Comparison of ENCODE assay signal across 8 mouse cellular contexts in genomic region chr10:80431570-80432386, GRCm38 (mm10). TPM values are rescaled to one million over a fixed set of nuclear protein-coding genes. Genes with fewer than 3 reads are reported as not detected.
DNase-seq lines count a peak whose midpoint lies in the region; ATAC-seq and TF ChIP-seq lines count a peak whose summit lies in the region.

No protein-coding gene starts in this region.

- H3K4me1 ChIP-seq in spleen, adult 2 months (ENCODE audit: control insufficient read depth, insufficient read depth, insufficient read length) = peaks cover 31% of the 10 kb centered on the region; the same call in 1 of the 2 replicates
- peaks cover 36% of the 10 kb centered on the region for H3K4me1 ChIP-seq in limb, embryonic 10.5 days
- H3K4me1 ChIP-seq in small intestine, adult 2 months (ENCODE audit: control insufficient read depth, insufficient read depth, insufficient read length, low read length) = peaks cover 29% of the 10 kb centered on the region

- TF ChIP-seq CTCF in spleen, adult 2 months (IDR thresholded peaks at IDR 0.05; ENCODE audit: extremely low read depth, insufficient read depth, insufficient read length, insufficient replicate concordance) = no peak
- TF ChIP-seq CTCF in small intestine, adult 2 months (IDR thresholded peaks at IDR 0.05; ENCODE audit: extremely low read depth, insufficient read length, insufficient replicate concordance, low read depth, low read length) = no peak

- DNase-seq in cerebellum, adult 11-12 months = peak; percentile 65
- peak in 1 of 2 experiments; percentile 42 for DNase-seq in spleen, adult 2 months (ENCODE audit: low read depth in 1 of 2, low spot score in 2 of 2)
- DNase-seq in spleen, adult 12 weeks (ENCODE audit: low spot score) = no peak
- DNase-seq in limb, embryonic 10.5 days (ENCODE audit: low spot score) = no peak
- DNase-seq in layer of hippocampus, adult 9-11 months = no peak
- no peak for DNase-seq in left cerebral cortex, postnatal 25 days (ENCODE audit: low spot score in 2 of 2)

- H3K27ac ChIP-seq in spleen, adult 2 months (ENCODE audit: insufficient read depth, low read length) = peak overlapping the region; percentile 98
- H3K27ac ChIP-seq in limb, embryonic 10.5 days = peak overlapping the region; percentile 98
- no peak overlapping the region for H3K27ac ChIP-seq in small intestine, adult 2 months (ENCODE audit: insufficient read depth, low read depth, low read length)

- WGBS in spleen, adult 2 months = 9% methylated on average over 16 of the region's 16 CpGs
- WGBS in limb, embryonic 10.5 days = 21% methylated on average over 16 of the region's 16 CpGs
- WGBS in small intestine, adult 2 months = 18% methylated on average over 16 of the region's 16 CpGs

- H3K4me3 ChIP-seq in spleen, adult 2 months (ENCODE audit: extremely low read depth, insufficient read depth, insufficient read length) = peak overlapping the region; percentile 89
- H3K4me3 ChIP-seq in limb, embryonic 10.5 days = peak overlapping the region; percentile 99
- H3K4me3 ChIP-seq in small intestine, adult 2 months (ENCODE audit: low read depth, low read length) = peak overlapping the region; percentile 94

- no peak for TF ChIP-seq POLR2A in spleen, adult 2 months (IDR thresholded peaks at IDR 0.05; ENCODE audit: low read depth, low read length)
- TF ChIP-seq POLR2A in small intestine, adult 2 months (IDR thresholded peaks at IDR 0.05; ENCODE audit: low read depth, low read length) = no peak

- intact Hi-C loops in left cerebral cortex, postnatal 25 days (cut with DNase I) = no loop called here

- no peaks in the 10 kb centered on the region for H3K27me3 ChIP-seq in spleen, adult 2 months (ENCODE audit: control insufficient read depth, insufficient read depth, low read length)
- no peaks in the 10 kb centered on the region; the same call in 1 of the 2 replicates for H3K27me3 ChIP-seq in limb, embryonic 10.5 days (ENCODE audit: low read depth, poor library complexity, severe bottlenecking)
- H3K27me3 ChIP-seq in small intestine, adult 2 months (ENCODE audit: control insufficient read depth, insufficient read depth, low read length) = no peaks in the 10 kb centered on the region

- no peaks in the 10 kb centered on the region for H3K9me3 ChIP-seq in limb, embryonic 10.5 days (replicated peaks)

- peaks cover 22% of the 10 kb centered on the region for H3K36me3 ChIP-seq in spleen, adult 2 months (ENCODE audit: control insufficient read depth, insufficient read depth, low read length)
- peaks cover 51% of the 10 kb centered on the region for H3K36me3 ChIP-seq in limb, embryonic 10.5 days
- H3K36me3 ChIP-seq in small intestine, adult 2 months (ENCODE audit: control insufficient read depth, insufficient read depth, low read length) = peaks cover 24% of the 10 kb centered on the region

- no peak for ATAC-seq in cerebellum, adult (ENCODE audit: insufficient number of reproducible peaks, low FRiP score, low TSS enrichment)

RNA-seq across cellular contexts. Expression of gene Tcf3, which starts 1.7 kb away (rescaled TPM):
- polyA plus RNA-seq in spleen, adult 2 months (2012; rRNA removed) = 173 and 240 TPM in 2 replicates
- 260 and 283 TPM in 2 replicates for polyA plus RNA-seq in limb, embryonic 10.5 days (2016; fragmentation: Nextera tagmentation; extraction: Ambion mirVana)
- 45.6 and 101 TPM in 2 replicates for polyA plus RNA-seq in small intestine, adult 2 months (2012; rRNA removed)
- 10 to 100 TPM; 22.6 to 25.8 TPM for total RNA-seq in left cerebral cortex, postnatal 25 days (2021)

RNA-seq across cellular contexts. Expression of gene Uqcr11, which starts 25.1 kb away (rescaled TPM):
- polyA plus RNA-seq in spleen, adult 2 months (2012; rRNA removed) = 399 and 753 TPM in 2 replicates
- polyA plus RNA-seq in limb, embryonic 10.5 days (2016; fragmentation: Nextera tagmentation; extraction: Ambion mirVana) = 651 and 677 TPM in 2 replicates
- 2,051 and 2,588 TPM in 2 replicates for polyA plus RNA-seq in small intestine, adult 2 months (2012; rRNA removed)
- total RNA-seq in left cerebral cortex, postnatal 25 days (2021) = 100 to 1,000 TPM; 482 to 488 TPM

RNA-seq across cellular contexts. Expression of gene Mbd3, which starts 32.4 kb away (rescaled TPM):
- 110 and 124 TPM in 2 replicates for polyA plus RNA-seq in spleen, adult 2 months (2012; rRNA removed)
- polyA plus RNA-seq in limb, embryonic 10.5 days (2016; fragmentation: Nextera tagmentation; extraction: Ambion mirVana) = 453 and 469 TPM in 2 replicates
- polyA plus RNA-seq in small intestine, adult 2 months (2012; rRNA removed) = 55.1 and 85.7 TPM in 2 replicates
- 100 to 1,000 TPM; 134 to 138 TPM for total RNA-seq in left cerebral cortex, postnatal 25 days (2021)

RNA-seq across cellular contexts. Expression of gene Mex3d, which starts 44.3 kb away (rescaled TPM):
- 13.4 and 22.6 TPM in 2 replicates for polyA plus RNA-seq in spleen, adult 2 months (2012; rRNA removed)
- polyA plus RNA-seq in limb, embryonic 10.5 days (2016; fragmentation: Nextera tagmentation; extraction: Ambion mirVana) = 7.2 and 7.5 TPM in 2 replicates
- 10.3 and 20.6 TPM in 2 replicates for polyA plus RNA-seq in small intestine, adult 2 months (2012; rRNA removed)
- 10 to 100 TPM; 17.7 to 22.2 TPM for total RNA-seq in left cerebral cortex, postnatal 25 days (2021)
